Mouse (Mus musculus) testis, adult 2 months (tissue): Measurements from ENCODE around the gene Ptpn3. TPM values are rescaled to one million over a fixed set of nuclear protein-coding genes. Genes with fewer than 3 reads are reported as not detected.

Experiments used
- H3K27ac ChIP-seq: fragments of 200-500 bp; 2 replicates; pipeline ENCODE4 v1.5.1; 2012; ENCODE audit warnings: low read depth, low read length; ENCODE audit not compliant: control insufficient read depth, insufficient read depth
- H3K27me3 ChIP-seq: fragments of 200-500 bp; 2 replicates; pipeline ENCODE4 v1.6.1; 2012; ENCODE audit warnings: mild to moderate bottlenecking, low read length, moderate library complexity; ENCODE audit not compliant: control insufficient read depth, insufficient read depth
- H3K36me3 ChIP-seq: fragments of 200-500 bp; 2 replicates; pipeline ENCODE4 v1.6.1; 2012; ENCODE audit warnings: mild to moderate bottlenecking, low read length; ENCODE audit not compliant: control insufficient read depth, insufficient read depth
- H3K4me1 ChIP-seq: fragments of 200-500 bp; 2 replicates; pipeline ENCODE4 v1.6.1; 2012; ENCODE audit warnings: low read length; ENCODE audit not compliant: control insufficient read depth, insufficient read depth
- H3K4me3 ChIP-seq: fragments of 200-500 bp; 2 replicates; pipeline ENCODE4 v1.5.1; 2012; ENCODE audit warnings: low read depth, mild to moderate bottlenecking, low read length, moderate library complexity, mixed read lengths; ENCODE audit not compliant: control insufficient read depth
- CTCF ChIP-seq: fragments of 200-500 bp; IDR thresholded peaks from 2 replicates; pipeline ENCODE4 v1.5.1; 2012; ENCODE audit warnings: low read depth, mild to moderate bottlenecking, inconsistent platforms, low read length, moderate library complexity; ENCODE audit not compliant: control insufficient read depth, insufficient read depth, insufficient replicate concordance
- POLR2A ChIP-seq: fragments of 200-500 bp; IDR thresholded peaks from 2 replicates; pipeline ENCODE4 v1.6.1; 2012; ENCODE audit warnings: low read depth, mild to moderate bottlenecking, inconsistent platforms, low read length, moderate library complexity; ENCODE audit not compliant: control insufficient read depth
- polyA plus RNA-seq: library from polyadenylated mRNA; depleted of rRNA; stranded (reverse); fragments of >200 nt; gene quantifications from 2 replicates; pipeline ENCODE4 v1.2.3, GENCODE M21; 2012

Gene Ptpn3
- polyA plus RNA-seq, 1 experiment = 0.42 TPM

DNA sequence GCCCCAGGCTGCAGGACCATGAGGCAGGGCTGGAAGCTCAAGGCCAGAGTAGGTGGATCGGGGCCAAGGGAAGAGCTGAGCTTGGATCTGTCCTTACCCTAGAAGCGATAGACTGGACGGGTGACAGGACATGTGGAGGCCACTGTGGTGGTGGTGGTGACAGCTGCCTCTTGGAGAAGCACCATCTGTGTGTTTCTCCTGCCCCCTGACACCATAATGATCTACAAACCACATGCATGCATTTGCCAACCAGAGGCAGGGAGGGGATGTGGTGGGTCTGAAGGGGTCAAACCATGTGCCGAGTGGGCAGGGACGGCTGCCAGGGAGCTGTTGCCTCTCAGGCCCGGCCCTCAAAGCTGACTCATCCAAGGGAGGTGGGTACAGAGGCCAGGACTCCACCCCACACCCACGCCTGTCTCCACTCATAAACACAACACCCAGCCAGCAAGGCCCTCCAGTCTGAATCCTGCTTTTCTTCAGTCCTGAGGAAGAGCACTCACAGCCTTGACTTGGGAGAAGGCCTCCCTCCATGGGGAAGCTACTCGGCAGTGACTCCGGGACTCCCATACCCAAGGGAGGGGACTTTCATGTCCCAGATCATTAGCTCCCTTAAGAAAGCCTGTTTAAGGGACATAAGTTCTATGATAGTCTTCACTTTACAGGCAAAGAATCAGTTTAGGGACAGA lies 6.5 kb downstream of the Ptpn3 start:
- Histone ChIP-seq H3K27me3 (no peaks in the 10 kb centered on the region), H3K4me1 (peaks cover 11% of the 10 kb centered on the region), H3K27ac (no peak overlapping the region), H3K36me3 (no peaks in the 10 kb centered on the region), H3K4me3 (no peak overlapping the region)
- TF ChIP-seq POLR2A = no peak
- TF ChIP-seq CTCF = no peak

DNA sequence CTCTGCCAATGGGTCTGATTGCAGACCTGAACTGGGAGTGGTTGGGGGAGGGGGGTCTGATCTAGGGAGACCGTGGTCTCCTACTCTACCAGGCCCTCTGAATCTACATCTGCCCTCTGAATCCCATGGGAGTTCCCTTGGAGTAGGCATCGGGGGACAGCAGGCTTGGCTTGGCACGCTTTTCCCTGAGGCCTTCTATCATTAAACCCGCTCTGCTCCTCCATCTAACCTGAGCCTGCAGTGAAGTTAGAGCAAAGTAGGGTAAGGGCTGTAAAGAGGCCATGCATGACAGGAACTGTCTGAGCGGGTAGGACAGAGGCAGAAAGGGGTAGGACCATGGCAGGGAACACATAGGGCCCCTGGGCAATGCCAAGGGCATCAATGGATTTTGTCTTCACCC lies 9.0 kb downstream of the Ptpn3 start:
- TF ChIP-seq CTCF (no peak), POLR2A (no peak)
- H3K4me3 ChIP-seq = no peak overlapping the region
- H3K36me3 ChIP-seq = no peaks in the 10 kb centered on the region
- H3K27me3 ChIP-seq = no peaks in the 10 kb centered on the region
- H3K4me1 ChIP-seq = no peaks in the 10 kb centered on the region
- H3K27ac ChIP-seq = no peak overlapping the region

DNA sequence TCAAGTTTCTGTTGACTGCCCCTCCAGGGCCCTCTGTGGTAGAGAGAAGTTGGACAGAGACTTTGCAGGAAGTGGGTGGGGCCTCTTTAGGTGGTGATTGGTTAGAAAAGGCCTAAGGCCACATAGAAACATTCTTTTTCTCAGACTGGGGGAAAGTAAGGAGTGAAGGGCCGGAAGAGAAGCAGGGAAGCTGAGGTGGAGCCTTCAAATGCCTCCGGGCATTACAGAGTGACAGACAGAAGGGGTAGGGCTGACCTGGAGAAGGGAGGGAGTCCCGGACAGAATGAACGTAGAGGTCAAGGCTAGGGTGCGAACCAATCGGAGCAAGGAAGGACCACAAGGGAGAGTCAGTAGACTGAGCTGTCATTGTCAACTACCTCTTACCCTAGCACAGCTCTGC lies 11.6 kb downstream of the Ptpn3 start:
- Histone ChIP-seq H3K4me1 (no peaks in the 10 kb centered on the region), H3K27ac (no peak overlapping the region), H3K4me3 (no peak overlapping the region), H3K27me3 (no peaks in the 10 kb centered on the region), H3K36me3 (no peaks in the 10 kb centered on the region)
- TF ChIP-seq POLR2A (no peak), CTCF (no peak)

DNA sequence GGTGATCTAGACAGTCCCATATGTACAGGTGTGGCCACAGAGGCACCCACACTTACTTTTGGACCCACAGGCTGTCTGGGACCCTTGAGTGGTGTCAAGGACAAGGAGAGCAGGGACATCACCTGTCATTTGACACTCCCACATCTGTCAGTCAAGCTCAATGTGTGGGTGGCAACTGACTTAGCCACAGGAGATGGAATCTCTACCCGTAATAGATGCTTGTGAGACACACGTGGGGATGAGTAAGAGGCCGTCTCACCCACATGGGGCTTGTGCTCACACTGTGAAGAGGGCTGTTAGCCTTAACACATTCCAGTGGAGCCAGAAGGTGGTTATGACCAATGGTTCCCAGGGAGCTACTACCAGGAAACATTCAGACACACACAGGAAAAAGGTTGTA lies 13.8 kb downstream of the Ptpn3 start:
- H3K27me3 ChIP-seq = no peaks in the 10 kb centered on the region
- no peaks in the 10 kb centered on the region for H3K36me3 ChIP-seq
- H3K4me3 ChIP-seq = no peak overlapping the region
- no peaks in the 10 kb centered on the region for H3K4me1 ChIP-seq
- TF ChIP-seq POLR2A = no peak
- no peak for TF ChIP-seq CTCF
- H3K27ac ChIP-seq = no peak overlapping the region

DNA sequence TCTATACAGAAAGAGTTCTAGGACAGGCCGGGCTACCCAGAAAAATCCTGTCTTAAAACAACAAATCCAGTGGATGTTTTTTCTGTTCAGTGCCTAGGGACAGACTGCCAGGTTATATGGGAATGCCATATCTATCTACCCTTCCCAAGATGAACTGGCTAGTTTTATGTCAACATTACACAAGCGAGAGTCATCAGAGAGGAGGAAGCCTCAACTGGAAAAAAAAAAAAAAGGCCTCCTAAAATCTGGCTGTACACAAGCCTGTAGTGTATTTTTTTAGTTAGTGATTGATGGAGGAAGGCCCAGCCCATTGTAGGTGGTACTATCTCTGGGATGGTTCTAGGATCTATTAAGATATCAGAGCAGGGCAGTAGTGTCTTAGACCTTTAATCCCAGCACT lies 16.4 kb downstream of the Ptpn3 start:
- no peak for TF ChIP-seq CTCF
- TF ChIP-seq POLR2A = no peak
- H3K27me3 ChIP-seq = no peaks in the 10 kb centered on the region
- H3K4me1 ChIP-seq = no peaks in the 10 kb centered on the region
- no peak overlapping the region for H3K4me3 ChIP-seq
- H3K27ac ChIP-seq = no peak overlapping the region
- no peaks in the 10 kb centered on the region for H3K36me3 ChIP-seq

DNA sequence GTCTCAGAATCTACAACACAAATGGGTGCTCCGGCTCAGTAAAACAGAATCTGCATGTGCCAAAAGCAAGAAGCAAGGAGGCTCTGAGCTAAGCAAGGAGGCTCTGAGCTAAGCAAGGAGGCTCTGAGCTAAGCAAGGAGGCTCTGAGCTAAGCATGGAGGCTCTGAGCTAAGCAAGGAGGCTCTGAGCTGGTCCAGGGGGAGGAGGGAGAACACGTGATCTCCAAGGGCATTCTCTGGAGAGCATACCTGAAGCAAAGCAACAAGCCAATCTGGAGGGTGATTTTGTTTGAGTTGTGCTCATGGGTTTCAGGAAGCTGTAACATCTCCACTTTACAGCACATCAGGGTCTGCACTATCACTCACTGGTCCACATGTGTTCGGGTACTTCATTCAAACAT lies 18.4 kb downstream of the Ptpn3 start:
- no peaks in the 10 kb centered on the region for H3K36me3 ChIP-seq
- no peaks in the 10 kb centered on the region for H3K4me1 ChIP-seq
- H3K4me3 ChIP-seq = no peak overlapping the region
- TF ChIP-seq CTCF (no peak), POLR2A (no peak)
- no peak overlapping the region for H3K27ac ChIP-seq
- no peaks in the 10 kb centered on the region for H3K27me3 ChIP-seq

DNA sequence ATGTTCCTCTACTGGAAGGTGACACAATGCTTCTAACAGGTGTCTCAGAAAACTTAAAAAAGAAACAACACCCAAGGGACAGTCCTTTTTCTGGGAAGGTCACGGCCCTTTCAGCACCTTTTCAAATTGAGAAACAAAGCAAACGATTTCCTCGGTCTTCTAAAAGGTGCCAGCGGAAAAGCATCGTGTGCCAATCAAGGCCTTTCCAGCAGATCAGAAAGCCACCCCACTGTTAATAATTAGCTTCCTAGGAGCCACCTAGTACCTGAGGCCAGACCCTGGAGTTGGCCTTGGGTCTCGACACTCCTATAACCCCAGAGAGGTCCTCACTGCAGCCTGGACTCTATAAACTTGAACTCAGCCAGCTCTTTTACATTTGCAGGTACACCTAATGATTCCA lies 19.0 kb downstream of the Ptpn3 start:
- no peak overlapping the region for H3K27ac ChIP-seq
- no peak for TF ChIP-seq CTCF
- TF ChIP-seq POLR2A = no peak
- H3K4me3 ChIP-seq = no peak overlapping the region
- no peaks in the 10 kb centered on the region for H3K27me3 ChIP-seq
- H3K4me1 ChIP-seq = no peaks in the 10 kb centered on the region
- H3K36me3 ChIP-seq = no peaks in the 10 kb centered on the region
